Mouse (Mus musculus): ENCODE data around the gene Spata5. TPM values are rescaled to one million over a fixed set of nuclear protein-coding genes. Genes with fewer than 3 reads are reported as not detected.
A peak's percentile ranks its signal among the peaks of the same experiment; 100 is the strongest.

The Spata5 gene
- polyA plus RNA-seq, 1 experiment from 2014 or later, result 41.2 TPM

GRCm38 (mm10) chr3:37561466-37561865 is 141.8 kb downstream of the Spata5 start:
- Histone ChIP-seq H3K27me3 (replicated peaks; ENCODE audit: control insufficient read depth, insufficient read depth, low read length) (no peaks in the 10 kb centered on the region), H3K4me3 (ENCODE audit: low read depth, low read length) (no peak overlapping the region), H3K9me3 (ENCODE audit: control insufficient read depth, low read length) (no peaks in the 10 kb centered on the region), H3K9ac (ENCODE audit: low read depth, low read length) (no peak overlapping the region), H3K27ac (ENCODE audit: low read depth, low read length) (no peak overlapping the region), H3K4me1 (replicated peaks; ENCODE audit: control insufficient read depth, insufficient read depth, low read length) (peaks cover 33% of the 10 kb centered on the region), H3K36me3 (ENCODE audit: control insufficient read depth, insufficient read depth, low read length) (no peaks in the 10 kb centered on the region), H3K4me2 (no peak overlapping the region)
- DNase-seq (ENCODE audit: low spot score) (no peak), ATAC-seq (replicated peaks; ENCODE audit: low FRiP score) (no peak)
- WGBS, result 76% methylated on average over 3 of the region's 3 CpGs

GRCm38 (mm10) chr3:37566097-37566496 is 146.4 kb downstream of the Spata5 start:
- 78% methylated on average over 6 of the region's 6 CpGs for WGBS
- Histone ChIP-seq H3K36me3 (ENCODE audit: control insufficient read depth, insufficient read depth, low read length) (no peaks in the 10 kb centered on the region), H3K9me3 (ENCODE audit: control insufficient read depth, low read length) (no peaks in the 10 kb centered on the region), H3K4me1 (replicated peaks; ENCODE audit: control insufficient read depth, insufficient read depth, low read length) (peaks cover 21% of the 10 kb centered on the region), H3K27me3 (replicated peaks; ENCODE audit: control insufficient read depth, insufficient read depth, low read length) (no peaks in the 10 kb centered on the region), H3K9ac (ENCODE audit: low read depth, low read length) (no peak overlapping the region), H3K4me2 (no peak overlapping the region), H3K27ac (ENCODE audit: low read depth, low read length) (no peak overlapping the region), H3K4me3 (ENCODE audit: low read depth, low read length) (no peak overlapping the region)
- DNase-seq (ENCODE audit: low spot score) (no peak), ATAC-seq (replicated peaks; ENCODE audit: low FRiP score) (peak; percentile 60)

GRCm38 (mm10) chr3:37567505-37567904 is 147.8 kb downstream of the Spata5 start:
- WGBS, result 85% methylated on average over 1 of the region's 1 CpGs
- H3K27me3 ChIP-seq (replicated peaks; ENCODE audit: control insufficient read depth, insufficient read depth, low read length), result no peaks in the 10 kb centered on the region
- no peak overlapping the region for H3K4me3 ChIP-seq (ENCODE audit: low read depth, low read length)
- no peak overlapping the region for H3K9ac ChIP-seq (ENCODE audit: low read depth, low read length)
- no peak overlapping the region for H3K4me2 ChIP-seq
- H3K9me3 ChIP-seq (ENCODE audit: control insufficient read depth, low read length), result no peaks in the 10 kb centered on the region
- DNase-seq (ENCODE audit: low spot score) (no peak), ATAC-seq (replicated peaks; ENCODE audit: low FRiP score) (no peak)
- no peak overlapping the region for H3K27ac ChIP-seq (ENCODE audit: low read depth, low read length)
- H3K4me1 ChIP-seq (replicated peaks; ENCODE audit: control insufficient read depth, insufficient read depth, low read length), result peaks cover 19% of the 10 kb centered on the region
- H3K36me3 ChIP-seq (ENCODE audit: control insufficient read depth, insufficient read depth, low read length), result no peaks in the 10 kb centered on the region

- Histone ChIP-seq H3K27ac (ENCODE audit: low read depth, low read length) (no peak overlapping the region; the same call in 1 of the 2 replicates), H3K9ac (ENCODE audit: low read depth, low read length) (no peak overlapping the region)
- ATAC-seq (replicated peaks; ENCODE audit: low FRiP score), result peak; percentile 64
These were observed 149.1 kb downstream of the Spata5 start for GRCm38 (mm10) chr3:37568780-37569179.

GRCm38 (mm10) chr3:37569661-37570566 is 150.2 kb downstream of the Spata5 start:
- H3K36me3 ChIP-seq (ENCODE audit: control insufficient read depth, insufficient read depth, low read length), result no peaks in the 10 kb centered on the region
- H3K9me3 ChIP-seq (ENCODE audit: control insufficient read depth, low read length), result no peaks in the 10 kb centered on the region
- H3K4me3 ChIP-seq (ENCODE audit: low read depth, low read length), result no peak overlapping the region
- peaks cover 19% of the 10 kb centered on the region for H3K4me1 ChIP-seq (replicated peaks; ENCODE audit: control insufficient read depth, insufficient read depth, low read length)
- H3K27ac ChIP-seq (ENCODE audit: low read depth, low read length), result no peak overlapping the region; the same call in 1 of the 2 replicates
- 78% methylated on average over 22 of the region's 22 CpGs for WGBS
- ATAC-seq (replicated peaks; ENCODE audit: low FRiP score) (no peak), DNase-seq (ENCODE audit: low spot score) (no peak)
- no peaks in the 10 kb centered on the region for H3K27me3 ChIP-seq (replicated peaks; ENCODE audit: control insufficient read depth, insufficient read depth, low read length)
- H3K9ac ChIP-seq (ENCODE audit: low read depth, low read length), result no peak overlapping the region
- no peak overlapping the region for H3K4me2 ChIP-seq

More at GRCm38 (mm10) chr3:37568780-37569179, 149.1 kb downstream of the Spata5 start:
- Histone ChIP-seq H3K9me3 (ENCODE audit: control insufficient read depth, low read length) (no peaks in the 10 kb centered on the region), H3K36me3 (ENCODE audit: control insufficient read depth, insufficient read depth, low read length) (no peaks in the 10 kb centered on the region), H3K4me1 (replicated peaks; ENCODE audit: control insufficient read depth, insufficient read depth, low read length) (peaks cover 19% of the 10 kb centered on the region), H3K4me2 (no peak overlapping the region), H3K4me3 (ENCODE audit: low read depth, low read length) (no peak overlapping the region), H3K27me3 (replicated peaks; ENCODE audit: control insufficient read depth, insufficient read depth, low read length) (no peaks in the 10 kb centered on the region)
- DNase-seq (ENCODE audit: low spot score), result no peak
- 79% methylated on average over 1 of the region's 1 CpGs for WGBS

GRCm38 (mm10) chr3:37571633-37572032 is 151.9 kb downstream of the Spata5 start:
- Histone ChIP-seq H3K36me3 (ENCODE audit: control insufficient read depth, insufficient read depth, low read length) (no peaks in the 10 kb centered on the region), H3K4me1 (replicated peaks; ENCODE audit: control insufficient read depth, insufficient read depth, low read length) (peaks cover 16% of the 10 kb centered on the region), H3K9ac (ENCODE audit: low read depth, low read length) (no peak overlapping the region), H3K9me3 (ENCODE audit: control insufficient read depth, low read length) (no peaks in the 10 kb centered on the region), H3K4me2 (no peak overlapping the region), H3K27me3 (replicated peaks; ENCODE audit: control insufficient read depth, insufficient read depth, low read length) (no peaks in the 10 kb centered on the region), H3K27ac (ENCODE audit: low read depth, low read length) (no peak overlapping the region), H3K4me3 (ENCODE audit: low read depth, low read length) (no peak overlapping the region)
- DNase-seq (ENCODE audit: low spot score) (no peak), ATAC-seq (replicated peaks; ENCODE audit: low FRiP score) (no peak)
- 65% methylated on average over 4 of the region's 4 CpGs for WGBS

GRCm38 (mm10) chr3:37572066-37572465 is 152.4 kb downstream of the Spata5 start:
- WGBS, result 87% methylated on average over 6 of the region's 6 CpGs
- H3K27ac ChIP-seq (ENCODE audit: low read depth, low read length), result no peak overlapping the region

GRCm38 (mm10) chr3:37576840-37577239 is 157.1 kb downstream of the Spata5 start:
- H3K4me3 ChIP-seq (ENCODE audit: low read depth, low read length), result no peak overlapping the region
- H3K36me3 ChIP-seq (ENCODE audit: control insufficient read depth, insufficient read depth, low read length), result no peaks in the 10 kb centered on the region
- H3K4me2 ChIP-seq, result no peak overlapping the region
- ATAC-seq (replicated peaks; ENCODE audit: low FRiP score) (peak; percentile 63; the same call in 1 of the 2 replicates), DNase-seq (ENCODE audit: low spot score) (no peak)
- WGBS, result 80% methylated on average over 6 of the region's 6 CpGs
- H3K27me3 ChIP-seq (replicated peaks; ENCODE audit: control insufficient read depth, insufficient read depth, low read length), result no peaks in the 10 kb centered on the region
- H3K9me3 ChIP-seq (ENCODE audit: control insufficient read depth, low read length), result no peaks in the 10 kb centered on the region
- no peak overlapping the region for H3K9ac ChIP-seq (ENCODE audit: low read depth, low read length)
- H3K27ac ChIP-seq (ENCODE audit: low read depth, low read length), result no peak overlapping the region
- no peaks in the 10 kb centered on the region for H3K4me1 ChIP-seq (replicated peaks; ENCODE audit: control insufficient read depth, insufficient read depth, low read length)

More at GRCm38 (mm10) chr3:37572066-37572465, 152.4 kb downstream of the Spata5 start:
- no peak for ATAC-seq (replicated peaks; ENCODE audit: low FRiP score)
- Histone ChIP-seq H3K36me3 (ENCODE audit: control insufficient read depth, insufficient read depth, low read length) (no peaks in the 10 kb centered on the region), H3K4me3 (ENCODE audit: low read depth, low read length) (no peak overlapping the region), H3K9ac (ENCODE audit: low read depth, low read length) (no peak overlapping the region), H3K4me2 (no peak overlapping the region), H3K4me1 (replicated peaks; ENCODE audit: control insufficient read depth, insufficient read depth, low read length) (peaks cover 12% of the 10 kb centered on the region), H3K27me3 (replicated peaks; ENCODE audit: control insufficient read depth, insufficient read depth, low read length) (no peaks in the 10 kb centered on the region), H3K9me3 (ENCODE audit: control insufficient read depth, low read length) (no peaks in the 10 kb centered on the region)
- DNase-seq (ENCODE audit: low spot score), result no peak

- Histone ChIP-seq H3K4me3 (ENCODE audit: low read depth, low read length) (no peak overlapping the region), H3K9me3 (ENCODE audit: control insufficient read depth, low read length) (no peaks in the 10 kb centered on the region), H3K27ac (ENCODE audit: low read depth, low read length) (no peak overlapping the region; the same call in 1 of the 2 replicates), H3K9ac (ENCODE audit: low read depth, low read length) (no peak overlapping the region), H3K4me1 (replicated peaks; ENCODE audit: control insufficient read depth, insufficient read depth, low read length) (no peaks in the 10 kb centered on the region), H3K36me3 (ENCODE audit: control insufficient read depth, insufficient read depth, low read length) (no peaks in the 10 kb centered on the region), H3K27me3 (replicated peaks; ENCODE audit: control insufficient read depth, insufficient read depth, low read length) (no peaks in the 10 kb centered on the region), H3K4me2 (no peak overlapping the region)
- DNase-seq (ENCODE audit: low spot score), result no peak
- WGBS, result 86% methylated on average over 3 of the region's 3 CpGs
- no peak for ATAC-seq (replicated peaks; ENCODE audit: low FRiP score)
These were observed 158.0 kb downstream of the Spata5 start for GRCm38 (mm10) chr3:37577706-37578105.
